Mouse (Mus musculus) hindbrain, embryonic 11.5 days (tissue): ENCODE data around the gene March2. TPM values are rescaled to one million over a fixed set of nuclear protein-coding genes. Genes with fewer than 3 reads are reported as not detected.
"Not testable (repeated sequence)": the region's sequence is repeated elsewhere in the genome, so short reads cannot be mapped to it uniquely, and the experiment has no call there.

Source experiments
- ATAC-seq: fragments of 200-750 bp; cut with Nextera tagmentation; 2 replicates; pipeline ENCODE4 v1.8.0; 2017; ENCODE audit warnings: mild to moderate bottlenecking, moderate TSS enrichment, moderate library complexity; ENCODE audit not compliant: low FRiP score
- DNase-seq: peaks from one replicate; pipeline ENCODE4 v3.0.0-alpha.2; 2015; ENCODE audit warnings: low spot score
- H3K27ac ChIP-seq: fragments of 300-500 bp; sonication (generic); 2 replicates; pipeline ENCODE4 v1.5.1; 2014; ENCODE audit warnings: mild to moderate bottlenecking, low read depth, low read length
- H3K27me3 ChIP-seq: fragments of 300-500 bp; sonication (generic); 2 replicates; pipeline ENCODE4 v1.6.1; 2014; ENCODE audit warnings: mild to moderate bottlenecking, low read length, moderate library complexity, mixed read lengths; ENCODE audit not compliant: control insufficient read depth, insufficient read depth
- H3K36me3 ChIP-seq: fragments of 300-500 bp; sonication (generic); 2 replicates; pipeline ENCODE4 v1.6.1; 2014; ENCODE audit warnings: mild to moderate bottlenecking, low read length, moderate library complexity, mixed read lengths; ENCODE audit not compliant: control insufficient read depth, insufficient read depth
- H3K4me1 ChIP-seq: fragments of 300-500 bp; sonication (generic); replicated peaks from 2 replicates; pipeline ENCODE4 v1.6.1; 2014; ENCODE audit warnings: low read length, mixed read lengths; ENCODE audit not compliant: control insufficient read depth, insufficient read depth
- H3K4me2 ChIP-seq: fragments of 300-500 bp; sonication (generic); replicated peaks from 2 replicates; pipeline ENCODE4 v1.6.1; 2014; ENCODE audit warnings: mild to moderate bottlenecking, low read depth, low read length
- H3K4me3 ChIP-seq: fragments of 300-500 bp; sonication (generic); 2 replicates; pipeline ENCODE4 v1.5.1; 2014; ENCODE audit warnings: low read depth, low read length
- H3K9ac ChIP-seq: fragments of 300-500 bp; sonication (generic); 2 replicates; pipeline ENCODE4 v1.6.1; 2014; ENCODE audit warnings: low read depth, low read length
- H3K9me3 ChIP-seq: fragments of 300-500 bp; sonication (generic); 2 replicates; pipeline ENCODE4 v1.6.1; 2016; ENCODE audit warnings: low read length; ENCODE audit not compliant: control insufficient read depth
- WGBS: fragments of 180-500 bp; shearing (Covaris S2); extraction: QIAGEN DNeasy Blood & Tissue Kit; methylation state at CpG from one replicate; pipeline ENCODE4 v1.1.7; 2014; 5-methylcytosine and 5-hydroxymethylcytosine counted together
- polyA plus RNA-seq: library from polyadenylated mRNA; unstranded; fragments of >200 nt; fragmentation: Nextera tagmentation; extraction: Ambion mirVana; gene quantifications from 2 replicates; pipeline ENCODE4 v1.2.1, GENCODE M21; 2014

March2 gene
- polyA plus RNA-seq, 1 experiment from 2014 or later = 40.2 TPM

GRCm38 (mm10) chr17:33752297-33752696 lies 33.8 kb upstream of the March2 start:
- Histone ChIP-seq H3K9me3 (no peaks in the 10 kb centered on the region), H3K27me3 (no peaks in the 10 kb centered on the region), H3K4me3 (no peak overlapping the region), H3K4me2 (no peak overlapping the region), H3K9ac (no peak overlapping the region), H3K4me1 (peaks cover 1% of the 10 kb centered on the region; the same call in 1 of the 2 replicates), H3K36me3 (peaks cover 7% of the 10 kb centered on the region; the same call in 1 of the 2 replicates), H3K27ac (no peak overlapping the region)
- no peak for DNase-seq
- ATAC-seq = no peak
- 96% methylated on average over 2 of the region's 2 CpGs for WGBS

GRCm38 (mm10) chr17:33751181-33751580 lies 32.7 kb upstream of the March2 start:
- Histone ChIP-seq H3K27me3 (no peaks in the 10 kb centered on the region), H3K27ac (no peak overlapping the region), H3K4me1 (no peaks in the 10 kb centered on the region), H3K9ac (no peak overlapping the region), H3K36me3 (peaks cover 8% of the 10 kb centered on the region; the same call in 1 of the 2 replicates), H3K4me2 (no peak overlapping the region), H3K4me3 (no peak overlapping the region), H3K9me3 (no peaks in the 10 kb centered on the region)
- no peak for ATAC-seq
- no peak for DNase-seq

DNA sequence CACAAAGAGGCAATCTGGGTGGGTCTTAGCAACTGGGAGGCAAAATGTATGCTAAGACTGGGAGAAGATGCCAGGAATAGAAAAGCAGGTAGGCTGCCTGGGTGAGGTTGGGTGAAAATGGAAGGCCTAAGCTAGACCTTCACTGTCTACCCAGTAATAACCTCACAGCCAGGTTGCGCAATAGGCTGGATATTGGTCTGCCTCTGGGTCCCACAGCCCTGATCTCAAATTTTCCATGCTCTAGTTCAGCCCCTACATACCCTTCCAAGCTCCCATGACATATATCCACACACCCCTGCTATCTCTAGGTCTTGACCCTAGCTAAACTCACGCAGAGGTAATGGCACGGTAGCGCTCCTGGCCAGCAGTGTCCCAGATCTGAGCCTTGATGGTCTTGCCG lies 31.0 kb upstream of the March2 start:
- no peaks in the 10 kb centered on the region for H3K4me1 ChIP-seq
- no peak overlapping the region for H3K4me3 ChIP-seq
- H3K27ac ChIP-seq = no peak overlapping the region
- no peaks in the 10 kb centered on the region for H3K27me3 ChIP-seq
- H3K4me2 ChIP-seq = no peak overlapping the region
- H3K36me3 ChIP-seq = peaks cover 14% of the 10 kb centered on the region; the same call in 1 of the 2 replicates
- ATAC-seq (no peak), DNase-seq (no peak)
- WGBS = 98% methylated on average over 5 of the region's 5 CpGs
- no peak overlapping the region for H3K9ac ChIP-seq
- no peaks in the 10 kb centered on the region for H3K9me3 ChIP-seq

DNA sequence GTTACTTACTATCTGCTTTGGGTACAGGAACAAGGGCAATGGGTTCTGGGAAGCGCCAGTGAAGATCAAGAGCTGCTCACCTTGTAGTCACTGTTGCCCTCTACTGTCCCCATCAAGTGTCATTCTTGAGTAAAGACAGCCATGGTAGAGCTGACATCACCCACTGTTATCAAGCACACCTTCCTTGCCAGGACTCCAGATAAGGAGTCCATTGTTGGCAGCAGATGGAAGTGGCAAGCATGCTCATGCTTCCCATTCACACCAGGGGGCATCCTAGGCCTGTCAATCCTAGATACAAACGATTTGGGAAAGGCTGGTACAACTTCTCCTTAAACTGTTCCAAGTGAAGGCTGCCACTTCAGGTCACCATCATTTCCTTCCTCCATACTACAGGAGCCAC lies 27.5 kb upstream of the March2 start:
- H3K27ac ChIP-seq = no peak overlapping the region
- no peaks in the 10 kb centered on the region for H3K27me3 ChIP-seq
- no peak for ATAC-seq
- no peaks in the 10 kb centered on the region for H3K4me1 ChIP-seq
- H3K9me3 ChIP-seq = 0 out of 2 replicates have a peak, but pooled peaks cover 3% of the 10 kb centered on the region
- H3K9ac ChIP-seq = no peak overlapping the region
- no peak overlapping the region for H3K4me2 ChIP-seq
- H3K4me3 ChIP-seq = no peak overlapping the region
- 84% methylated on average over 2 of the region's 2 CpGs for WGBS
- DNase-seq = no peak
- peaks cover 14% of the 10 kb centered on the region; the same call in 1 of the 2 replicates for H3K36me3 ChIP-seq

DNA sequence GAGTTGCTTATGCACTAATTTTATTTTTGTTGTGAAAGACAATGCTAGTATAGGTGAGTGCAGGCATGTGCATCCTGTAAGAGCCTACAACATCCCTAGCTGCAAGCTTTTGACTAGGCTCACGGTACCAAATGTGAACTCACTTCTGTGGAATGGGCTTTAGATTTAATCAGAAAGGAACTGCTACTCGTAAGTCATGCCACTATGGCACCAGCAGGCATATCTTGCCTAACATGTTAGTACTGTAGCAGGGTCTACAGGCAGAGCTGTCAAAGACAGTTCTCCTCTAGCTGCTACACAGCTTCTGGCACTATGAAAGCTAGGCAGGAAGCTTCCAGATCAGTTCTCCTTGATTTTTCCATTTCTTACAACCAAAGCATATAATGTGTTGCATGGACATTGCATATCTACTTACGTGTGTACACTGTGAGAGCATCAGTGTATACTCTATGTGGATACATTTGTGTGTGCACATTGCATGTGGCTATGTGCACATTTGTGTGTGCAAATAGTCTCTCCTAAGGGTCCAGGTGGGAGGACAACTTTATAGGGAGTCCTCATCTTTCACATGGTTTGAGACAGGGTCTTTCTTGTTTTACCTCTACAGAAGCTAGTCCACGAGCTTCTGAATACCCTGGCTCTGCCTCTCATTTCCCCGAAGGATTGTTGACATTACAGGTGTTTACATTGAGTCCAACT lies 26.4 kb upstream of the March2 start:
- Histone ChIP-seq H3K27me3 (no peaks in the 10 kb centered on the region), H3K9me3 (0 out of 2 replicates have a peak, but pooled peaks cover 3% of the 10 kb centered on the region), H3K9ac (no peak overlapping the region), H3K27ac (no peak overlapping the region), H3K4me1 (no peaks in the 10 kb centered on the region), H3K4me2 (no peak overlapping the region), H3K36me3 (peaks cover 14% of the 10 kb centered on the region; the same call in 1 of the 2 replicates), H3K4me3 (no peak overlapping the region)
- DNase-seq = no peak
- WGBS = 87% methylated on average over 5 of the region's 5 CpGs
- no peak for ATAC-seq

- DNase-seq = no peak
- no peak for ATAC-seq
- Histone ChIP-seq H3K4me3 (no peak overlapping the region), H3K27ac (no peak overlapping the region), H3K36me3 (0 out of 2 replicates have a peak, but pooled peaks cover 7% of the 10 kb centered on the region), H3K4me1 (no peaks in the 10 kb centered on the region), H3K9ac (no peak overlapping the region), H3K9me3 (0 out of 2 replicates have a peak, but pooled peaks cover 3% of the 10 kb centered on the region), H3K27me3 (no peaks in the 10 kb centered on the region), H3K4me2 (no peak overlapping the region)
- 95% methylated on average over 1 of the region's 1 CpGs for WGBS
These were observed 23.9 kb upstream of the March2 start for GRCm38 (mm10) chr17:33742420-33742819.

GRCm38 (mm10) chr17:33733526-33733925 lies 15.1 kb upstream of the March2 start:
- H3K4me1 ChIP-seq, H3K27ac ChIP-seq, H3K9ac ChIP-seq, H3K36me3 ChIP-seq, ATAC-seq, H3K27me3 ChIP-seq, H3K9me3 ChIP-seq, H3K4me3 ChIP-seq, H3K4me2 ChIP-seq, DNase-seq: not testable (repeated sequence)
- whole genome bisulfite sequencing = 82% methylated on average over 10 of the region's 10 CpGs

DNA sequence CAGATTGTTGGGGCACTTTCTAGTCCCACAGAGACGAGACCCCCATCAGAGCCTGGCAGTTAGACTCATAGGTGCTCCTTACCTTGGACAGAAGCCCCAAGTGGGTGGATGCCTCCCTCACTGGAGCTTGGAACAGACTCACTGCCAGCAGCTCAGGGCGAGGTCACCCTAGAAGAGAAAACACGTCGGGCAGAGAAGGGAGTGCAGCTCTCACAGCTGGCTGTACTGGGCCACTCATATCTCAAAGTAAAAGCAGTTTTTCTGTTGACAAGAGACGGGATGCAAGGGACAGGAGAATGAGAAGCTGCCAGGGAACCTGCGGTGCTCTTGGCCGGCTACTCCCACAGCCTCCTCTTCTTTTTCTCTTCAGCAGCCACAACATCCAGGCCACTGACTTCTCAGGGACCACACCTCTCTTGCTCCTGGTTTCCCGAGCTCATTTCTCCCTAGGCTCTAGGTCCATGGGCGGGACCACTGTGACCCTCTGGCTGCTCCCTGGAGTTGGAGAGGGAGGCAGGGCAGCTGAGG lies 14.2 kb upstream of the March2 start:
- H3K4me1 ChIP-seq, ATAC-seq, H3K4me2 ChIP-seq, DNase-seq, H3K27me3 ChIP-seq, H3K4me3 ChIP-seq, H3K36me3 ChIP-seq, H3K27ac ChIP-seq, H3K9me3 ChIP-seq, H3K9ac ChIP-seq: not testable (repeated sequence)
- WGBS = 77% methylated on average over 9 of the region's 9 CpGs

GRCm38 (mm10) chr17:33729215-33729614 lies 10.7 kb upstream of the March2 start:
- ATAC-seq = no peak

More at GRCm38 (mm10) chr17:33729215-33729614, 10.7 kb upstream of the March2 start:
- Histone ChIP-seq H3K4me2 (no peak overlapping the region), H3K9ac (no peak overlapping the region), H3K27ac (no peak overlapping the region), H3K27me3 (no peaks in the 10 kb centered on the region), H3K9me3 (no peaks in the 10 kb centered on the region), H3K36me3 (no peaks in the 10 kb centered on the region), H3K4me3 (no peak overlapping the region), H3K4me1 (no peaks in the 10 kb centered on the region)
- DNase-seq = no peak
- WGBS = 79% methylated on average over 2 of the region's 2 CpGs
